Mouse (Mus musculus) brain, embryonic 14.5 days (tissue): ENCODE results near the gene Slc19a1.

ENCODE experiments used
- CTCF ChIP-seq: fragments of 200-500 bp; IDR thresholded peaks from 2 replicates; pipeline ENCODE4 v1.5.1; 2012; ENCODE audit warnings: inconsistent platforms, mild to moderate bottlenecking, moderate library complexity, borderline replicate concordance; ENCODE audit not compliant: insufficient read depth, insufficient read length; ENCODE audit errors: extremely low read depth
- POLR2A ChIP-seq: fragments of 200-500 bp; IDR thresholded peaks from 2 replicates; pipeline ENCODE4 v1.6.1; 2012; ENCODE audit warnings: mild to moderate bottlenecking, inconsistent platforms, borderline replicate concordance; ENCODE audit not compliant: poor library complexity, insufficient read depth, insufficient read length, severe bottlenecking; ENCODE audit errors: extremely low read depth

GRCm38 (mm10) chr10:77090063-77090462 lies 58.0 kb downstream of the Slc19a1 start:
- TF ChIP-seq CTCF: no peak
- TF ChIP-seq POLR2A: no peak
